Mouse (Mus musculus) kidney, adult 18-20 months (tissue): ENCODE results near the gene Mst1.
A peak's percentile ranks its signal among the peaks of the same experiment; 100 is the strongest.

Experiments used
- DNase-seq: peaks from one replicate; pipeline ENCODE4 v3.0.0; 2021

The Mst1 gene

GRCm38 (mm10) chr9:108104766-108105548 is 24.7 kb downstream of the Mst1 start:
- DNase-seq: no peak

DNA sequence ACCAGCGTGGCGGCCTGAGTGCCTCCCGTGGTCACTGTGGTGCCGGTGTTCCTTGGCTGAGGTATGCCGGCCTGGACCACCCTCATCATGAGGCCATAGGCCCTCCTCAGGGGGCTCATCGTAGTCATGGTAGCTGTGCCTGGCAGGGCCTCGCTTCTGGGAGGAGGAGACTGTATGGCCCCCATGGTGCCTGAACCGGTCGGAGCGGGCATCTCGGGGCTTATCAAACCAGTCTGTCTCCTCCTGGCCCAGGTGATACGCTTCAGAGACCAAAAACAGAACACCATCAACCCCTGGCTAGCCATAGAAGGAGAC is 25.3 kb downstream of the Mst1 start:
- DNase-seq: no peak

DNA sequence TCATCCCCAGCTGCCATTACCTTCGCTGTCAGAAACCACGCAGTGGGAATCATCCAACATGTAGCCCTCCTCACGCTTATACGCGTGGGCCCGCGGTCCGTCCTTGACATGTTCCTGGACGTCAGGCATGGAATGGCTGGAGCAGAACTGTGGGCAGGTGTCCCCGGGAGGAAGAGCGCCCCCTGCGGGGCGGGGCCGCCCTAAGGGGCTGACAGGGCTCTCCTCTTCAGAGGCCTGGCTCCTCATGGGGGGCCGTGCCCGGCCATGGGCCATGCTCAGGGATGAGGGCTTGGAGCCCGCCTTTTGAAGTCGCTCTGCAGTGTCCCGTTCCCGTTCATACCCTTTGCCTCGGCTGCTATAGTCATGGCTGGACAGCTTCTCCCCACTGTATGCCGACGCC is 25.9 kb downstream of the Mst1 start:
- DNase-seq: no peak

- DNase-seq: no peak
These were observed 27.6 kb downstream of the Mst1 start for GRCm38 (mm10) chr9:108107867-108108266.

- DNase-seq: no peak
These were observed 29.9 kb downstream of the Mst1 start for GRCm38 (mm10) chr9:108110160-108110559.

GRCm38 (mm10) chr9:108111101-108111592 is 30.9 kb downstream of the Mst1 start:
- DNase-seq: no peak

DNA sequence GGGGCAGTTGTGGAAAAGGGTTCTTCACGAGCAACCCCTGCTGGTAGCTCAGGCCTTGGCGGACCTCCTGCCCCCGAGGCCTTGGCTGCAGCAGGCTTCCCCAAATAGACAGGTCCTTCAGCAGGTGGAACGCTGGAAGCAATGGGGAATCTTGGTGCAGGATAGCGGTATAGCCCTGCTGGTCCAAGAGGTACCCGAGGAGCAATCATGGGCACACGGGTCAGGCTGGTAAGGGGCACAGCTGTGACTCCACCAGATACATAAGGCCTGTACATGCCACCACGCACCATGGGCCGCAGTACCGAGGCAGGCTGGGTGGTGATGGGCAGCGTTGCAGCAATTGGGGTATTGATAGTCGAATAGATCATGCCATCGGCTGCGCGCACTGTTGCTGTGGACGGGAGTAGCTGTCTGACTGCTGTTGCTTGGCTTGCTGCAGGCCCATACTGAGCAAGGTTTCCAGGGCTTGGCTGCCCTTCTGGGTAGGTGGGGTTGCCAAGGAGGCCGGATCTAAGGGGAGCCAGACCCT is 31.4 kb downstream of the Mst1 start:
- no peak for DNase-seq

DNA sequence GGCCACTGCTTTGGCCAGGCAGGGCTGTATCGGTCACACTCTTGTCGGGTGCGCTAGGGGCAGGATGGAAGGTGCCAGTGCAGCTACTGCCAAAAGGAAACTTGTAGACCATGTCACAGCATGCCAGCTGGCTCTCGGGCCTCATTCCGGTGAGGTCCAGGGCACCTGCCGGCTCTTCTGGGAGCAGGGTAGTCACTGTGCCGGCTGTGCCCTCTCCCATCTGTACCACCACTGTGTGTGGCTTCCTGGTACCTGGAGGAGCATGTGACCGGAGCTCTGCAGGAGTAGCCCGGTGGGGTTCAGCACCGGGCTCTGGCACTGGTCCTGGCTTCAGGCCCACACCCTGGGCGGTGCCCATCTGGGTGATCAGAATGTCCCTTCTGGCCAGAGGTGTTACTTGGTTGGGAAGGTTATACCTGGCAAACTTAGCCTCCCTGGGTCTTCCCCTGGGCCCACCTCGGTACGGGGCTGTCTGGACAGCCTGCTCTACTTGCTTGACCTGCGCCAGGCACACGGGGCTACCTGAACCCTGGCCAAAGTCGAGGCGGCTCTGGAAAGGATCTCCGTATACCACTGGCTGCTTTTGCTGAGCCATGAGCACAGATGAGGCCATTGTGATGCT is 32.6 kb downstream of the Mst1 start:
- peak; percentile 32 for DNase-seq

DNA sequence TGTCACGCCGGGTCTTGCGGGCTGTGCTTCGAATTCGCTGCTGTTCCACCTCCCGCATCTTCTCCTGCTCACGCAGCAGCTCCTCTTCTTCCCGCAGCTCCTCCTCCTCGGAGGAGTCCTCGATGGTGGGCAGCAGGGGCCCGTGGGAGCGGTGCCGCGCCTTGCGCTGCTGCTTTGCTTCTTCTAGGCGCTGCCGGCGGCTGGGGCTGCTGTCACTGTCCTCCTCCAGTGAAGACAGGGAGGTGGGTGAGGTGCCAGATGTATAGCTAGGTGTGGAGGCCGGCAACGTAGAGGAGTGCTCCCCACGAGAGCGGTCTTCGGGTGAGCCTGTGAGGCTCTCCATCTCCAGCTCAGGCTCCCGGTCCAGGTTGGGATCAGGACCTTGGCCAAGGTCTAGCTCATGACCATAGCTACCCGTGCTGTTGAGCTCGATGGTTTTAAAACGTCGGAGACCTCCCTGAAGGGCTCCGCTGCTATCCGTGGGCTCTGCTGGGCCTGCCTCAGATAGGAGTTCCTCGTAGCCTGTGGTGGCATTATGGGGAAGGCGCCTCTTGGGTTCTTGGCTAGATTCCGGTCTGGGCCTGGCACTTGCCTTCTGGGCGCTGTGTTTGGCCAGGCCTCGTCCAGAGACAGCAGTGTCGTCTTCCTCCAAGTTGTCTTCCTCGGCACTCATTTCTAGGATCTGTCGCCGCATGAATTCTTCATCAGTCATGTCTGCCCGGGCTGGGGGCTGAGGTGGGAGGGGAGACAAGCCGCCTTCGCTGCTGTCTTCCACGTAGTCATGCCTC is 35.2 kb downstream of the Mst1 start:
- no peak for DNase-seq

- no peak for DNase-seq
These were observed 36.9 kb downstream of the Mst1 start for GRCm38 (mm10) chr9:108117143-108117542.

GRCm38 (mm10) chr9:108119891-108120411 is 39.7 kb downstream of the Mst1 start:
- DNase-seq: peak; percentile 73

DNA sequence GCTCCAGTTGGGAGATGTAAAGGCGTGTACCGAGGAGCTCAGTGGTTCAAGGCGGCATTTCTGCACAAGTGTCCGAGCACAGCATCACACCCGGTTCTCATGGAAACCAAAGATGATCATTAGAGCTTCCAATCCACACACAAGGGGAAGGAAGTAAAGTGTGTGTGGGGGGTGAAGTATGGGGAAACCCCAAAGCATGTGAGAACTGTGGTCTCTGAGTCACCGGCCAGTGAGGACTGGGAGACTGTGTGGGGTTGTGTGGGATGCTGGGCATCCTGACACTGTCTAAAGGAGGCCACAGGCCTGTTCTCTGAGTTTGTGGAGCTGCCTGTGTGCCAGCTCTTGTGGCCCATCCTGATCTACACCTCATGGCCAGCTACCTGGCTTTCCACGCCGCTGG is 40.4 kb downstream of the Mst1 start:
- no peak for DNase-seq

DNA sequence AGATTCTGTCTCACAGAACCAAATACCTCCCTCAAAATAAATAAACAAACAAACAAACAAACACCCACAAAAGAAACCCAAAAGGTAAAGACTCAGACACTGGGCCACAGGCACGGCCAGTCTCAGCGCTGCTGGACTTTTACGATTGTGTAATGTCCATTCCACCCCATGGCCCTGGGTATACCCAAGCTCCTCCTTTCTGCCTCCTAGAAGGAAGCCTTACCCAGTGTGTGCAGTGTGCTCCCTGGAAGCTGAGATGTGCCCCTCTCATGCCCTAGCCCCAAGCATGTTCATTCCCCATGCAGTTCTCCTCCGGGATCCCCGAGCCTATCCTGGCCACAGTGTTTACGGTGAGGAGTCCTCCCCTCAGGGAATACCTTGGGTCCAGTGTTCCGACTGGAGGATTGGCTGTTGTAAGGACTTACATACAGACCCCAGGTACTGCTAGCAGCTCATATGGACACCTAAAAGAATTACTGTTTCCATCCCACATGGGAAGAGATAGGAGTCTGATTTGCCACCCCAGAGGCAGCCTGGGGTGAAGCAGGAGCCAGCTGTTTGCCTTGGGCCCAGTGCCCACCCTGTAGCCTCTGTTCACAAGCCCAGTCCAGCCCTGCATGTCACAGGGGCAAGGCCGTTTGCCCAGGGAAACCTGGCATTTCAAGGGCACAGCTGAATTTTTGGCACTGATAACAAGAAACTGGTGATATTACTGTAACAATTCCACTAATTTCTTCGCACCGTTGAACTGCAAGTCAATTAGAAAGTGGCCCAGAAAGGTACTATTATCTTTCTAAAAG is 41.1 kb downstream of the Mst1 start:
- no peak for DNase-seq

GRCm38 (mm10) chr9:108123916-108124315 is 43.7 kb downstream of the Mst1 start:
- DNase-seq: no peak

DNA sequence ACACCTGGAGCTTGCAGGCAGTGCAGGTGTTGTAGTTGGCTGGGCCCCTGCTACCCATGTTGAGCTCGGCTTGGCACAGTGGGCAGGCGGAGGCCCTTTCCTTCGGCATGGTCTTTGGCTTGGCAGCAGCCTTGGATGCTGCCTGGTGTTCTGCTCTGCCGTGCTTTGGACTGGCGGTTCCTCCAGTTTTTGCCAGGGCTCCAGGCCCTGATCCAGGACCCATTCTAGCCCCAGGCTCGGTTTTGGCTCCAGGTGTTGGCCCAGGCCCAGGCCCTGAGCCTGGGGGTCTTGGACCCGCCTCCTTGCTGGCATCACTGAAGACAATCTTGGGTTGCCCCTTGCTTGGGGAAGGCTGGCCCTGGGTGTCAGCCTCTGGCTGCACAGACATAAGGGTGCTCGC is 45.5 kb downstream of the Mst1 start:
- no peak for DNase-seq

GRCm38 (mm10) chr9:108126436-108127180 is 46.4 kb downstream of the Mst1 start:
- DNase-seq: no peak

DNA sequence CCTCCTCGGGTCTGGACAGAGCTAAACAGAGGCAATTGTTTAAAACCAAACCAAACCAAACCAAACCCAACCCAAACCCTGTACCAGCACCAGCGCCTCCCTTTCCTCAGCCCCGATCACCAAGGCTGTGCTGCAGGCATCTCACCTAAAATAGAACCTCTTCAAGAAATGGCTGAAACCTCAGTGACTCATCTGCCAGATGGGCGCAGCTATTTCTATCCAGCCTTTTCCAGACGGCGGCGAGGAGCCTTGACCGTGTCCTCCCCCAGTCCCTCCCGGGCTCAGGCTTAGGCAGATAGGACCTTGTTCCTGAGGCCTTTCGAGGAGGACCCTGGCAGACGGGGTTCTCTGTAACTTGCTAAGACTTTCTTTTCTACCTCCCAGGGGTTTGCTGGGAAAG is 48.0 kb downstream of the Mst1 start:
- DNase-seq: no peak

- no peak for DNase-seq
These were observed 49.1 kb downstream of the Mst1 start for GRCm38 (mm10) chr9:108129042-108129948.

GRCm38 (mm10) chr9:108131502-108131901 is 51.3 kb downstream of the Mst1 start:
- no peak for DNase-seq

GRCm38 (mm10) chr9:108132373-108132772 is 52.1 kb downstream of the Mst1 start:
- DNase-seq: no peak

DNA sequence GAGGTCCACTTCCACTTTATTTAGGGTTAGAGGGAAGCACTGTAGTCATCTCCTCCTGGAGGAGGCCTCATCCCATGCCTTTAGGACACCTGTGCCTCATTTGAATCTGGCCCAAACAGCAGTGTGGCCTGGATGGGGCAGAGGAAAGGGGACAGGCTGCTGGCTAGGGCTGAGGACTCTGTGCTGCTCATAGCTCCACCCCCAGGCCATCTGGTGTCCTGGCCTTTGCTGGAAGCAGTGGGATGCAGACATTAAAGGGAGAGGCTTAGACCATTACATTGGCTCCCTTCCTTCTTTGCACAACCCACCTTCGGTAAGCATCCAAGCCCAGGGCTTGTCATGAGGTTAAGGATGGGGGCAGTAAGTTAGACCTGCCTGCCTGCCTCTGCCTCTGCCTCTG is 53.2 kb downstream of the Mst1 start:
- DNase-seq: no peak
